Mouse (Mus musculus) limb, embryonic 10.5 days (tissue): ENCODE measurements around the gene 4930502E18Rik. TPM values are rescaled to one million over a fixed set of nuclear protein-coding genes. Genes with fewer than 3 reads are reported as not detected.
"Not testable (repeated sequence)": the region's sequence is repeated elsewhere in the genome, so short reads cannot be mapped to it uniquely, and the experiment has no call there.

Experiments
- DNase-seq: peaks from one replicate; pipeline ENCODE4 v3.0.0-alpha.2; 2017; ENCODE audit warnings: low spot score
- H3K27ac ChIP-seq: fragments of 300-500 bp; sonication (generic); 2 replicates; pipeline ENCODE4 v1.5.1; 2016; ENCODE audit warnings: mild to moderate bottlenecking
- H3K27me3 ChIP-seq: fragments of 300-500 bp; sonication (generic); 2 replicates; pipeline ENCODE4 v1.6.1; 2016; ENCODE audit warnings: low read depth, mild to moderate bottlenecking; ENCODE audit not compliant: poor library complexity, severe bottlenecking
- H3K36me3 ChIP-seq: fragments of 300-500 bp; sonication (generic); 2 replicates; pipeline ENCODE4 v1.6.1; 2016; ENCODE audit warnings: mild to moderate bottlenecking, moderate library complexity
- H3K4me1 ChIP-seq: fragments of 300-500 bp; sonication (generic); 2 replicates; pipeline ENCODE4 v1.6.1; 2016
- H3K4me3 ChIP-seq: fragments of 300-500 bp; sonication (generic); 2 replicates; pipeline ENCODE4 v1.5.1; 2016; ENCODE audit warnings: mild to moderate bottlenecking, moderate library complexity
- H3K9me3 ChIP-seq: fragments of 300-500 bp; sonication (generic); replicated peaks from 2 replicates; pipeline ENCODE4 v1.6.1; 2016; ENCODE audit warnings: mild to moderate bottlenecking
- WGBS: fragments of 180-500 bp; shearing (Covaris S2); methylation state at CpG from one replicate; pipeline ENCODE4 v1.1.7; 2016; 5-methylcytosine and 5-hydroxymethylcytosine counted together
- polyA plus RNA-seq: library from polyadenylated mRNA; unstranded; fragments of >200 nt; fragmentation: Nextera tagmentation; extraction: Ambion mirVana; gene quantifications from 2 replicates; pipeline ENCODE4 v1.2.1, GENCODE M21; 2016

Gene 4930502E18Rik
- polyA plus RNA-seq, result 0.26 TPM in 1 of 2 replicates, not detected in the other

DNA sequence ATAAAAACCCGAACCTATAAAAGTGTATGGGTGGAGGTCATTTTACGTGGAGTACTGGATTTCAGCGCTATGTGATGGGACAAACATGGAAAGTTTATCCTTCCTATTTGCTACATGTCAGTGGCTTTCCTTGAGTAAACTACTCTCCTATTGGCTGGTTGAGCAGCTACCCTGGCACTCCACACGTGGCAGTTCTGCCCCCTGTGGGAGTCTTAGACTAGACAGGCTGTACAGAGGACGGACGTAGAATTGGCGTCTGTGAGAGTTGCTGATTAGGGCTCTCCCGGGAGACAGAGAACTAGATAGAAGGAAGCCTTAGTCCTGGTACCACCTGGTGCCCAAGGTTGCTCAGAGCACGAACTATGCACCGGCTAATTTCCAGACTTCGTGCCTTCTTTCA is at the start of gene 4930502E18Rik:
4930502E18Rik (plus strand) TSS at position 231 of the 400 bp plus-strand sequence.
- no peaks in the 10 kb centered on the region for H3K27me3 ChIP-seq
- H3K36me3 ChIP-seq, result no peaks in the 10 kb centered on the region
- no peak within 1 kb of the TSS for H3K27ac ChIP-seq
- WGBS, result 89% methylated on average over 11 of the region's 11 CpGs
- DNase-seq, result no peak
- no peak within 1 kb of the TSS for H3K4me3 ChIP-seq
- H3K9me3 ChIP-seq, result no peaks in the 10 kb centered on the region
- H3K4me1 ChIP-seq, result no peaks in the 10 kb centered on the region

DNA sequence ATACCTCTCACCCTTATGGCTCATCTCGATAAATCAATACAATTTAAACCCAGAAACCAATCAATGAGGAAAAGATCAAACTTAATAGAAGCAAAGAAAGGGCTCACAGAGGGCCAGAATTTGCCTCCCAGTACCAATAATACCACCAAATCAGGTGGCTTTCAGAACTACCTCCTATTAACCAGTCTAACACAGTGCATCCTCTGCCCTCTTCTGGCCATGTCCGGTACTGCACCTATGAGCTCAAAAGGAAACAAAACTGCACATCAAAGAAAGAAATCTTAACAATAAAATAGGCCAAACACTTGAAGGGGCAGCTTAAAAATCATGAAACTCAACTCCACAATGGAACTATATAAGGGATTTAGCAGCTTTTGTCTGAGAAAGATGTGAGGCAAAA is 47.7 kb upstream of the 4930502E18Rik start:
- H3K4me3 ChIP-seq, H3K4me1 ChIP-seq, H3K9me3 ChIP-seq, H3K27ac ChIP-seq, H3K36me3 ChIP-seq, H3K27me3 ChIP-seq, DNase-seq: not testable (repeated sequence)
- 0% methylated on average over 1 of the region's 2 CpGs for WGBS

DNA sequence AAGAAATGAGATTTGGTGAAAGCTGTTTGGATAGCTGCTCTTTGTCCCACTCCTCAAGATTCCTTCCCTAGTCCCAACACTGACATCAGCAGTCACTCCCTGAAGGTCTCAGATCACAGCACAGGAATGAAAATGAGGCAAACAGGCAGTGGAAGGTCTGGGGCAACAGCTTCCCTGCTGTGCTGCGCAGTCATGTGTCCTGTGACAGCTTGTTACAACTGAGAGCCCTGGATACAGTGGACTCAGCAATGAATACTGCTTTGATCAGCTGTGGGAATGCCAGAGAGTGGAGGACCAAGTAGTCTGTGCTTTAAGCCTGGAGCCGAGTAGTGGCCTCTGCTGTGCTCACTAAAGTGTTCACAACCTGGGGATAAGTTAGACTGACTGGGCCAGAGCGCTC is 42.0 kb upstream of the 4930502E18Rik start:
- not testable (repeated sequence) for H3K27ac ChIP-seq, H3K9me3 ChIP-seq, DNase-seq, H3K4me3 ChIP-seq, H3K4me1 ChIP-seq, H3K36me3 ChIP-seq, H3K27me3 ChIP-seq
- WGBS, result 87% methylated on average over 3 of the region's 3 CpGs

DNA sequence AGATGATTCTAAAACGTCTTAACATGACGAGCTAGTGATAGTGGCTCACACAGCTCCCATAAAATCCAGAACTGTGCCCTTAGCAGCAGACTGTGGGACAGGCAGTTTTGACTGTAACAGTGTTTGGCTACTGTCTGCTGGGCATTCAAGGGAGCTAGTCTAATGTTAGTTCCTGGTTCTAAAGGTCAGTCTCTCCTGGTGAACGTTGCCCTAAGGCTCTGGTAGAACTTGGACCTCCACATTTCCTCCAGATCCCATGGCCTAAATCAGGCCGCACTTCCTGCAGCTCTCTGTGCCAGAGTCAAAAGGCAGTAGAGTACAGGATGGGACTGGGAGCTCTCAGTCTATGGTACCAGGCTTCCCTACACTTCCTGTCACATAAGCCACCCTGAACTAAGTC is 40.0 kb upstream of the 4930502E18Rik start:
- H3K36me3 ChIP-seq, H3K27me3 ChIP-seq, H3K27ac ChIP-seq, DNase-seq, H3K9me3 ChIP-seq, H3K4me3 ChIP-seq, H3K4me1 ChIP-seq: not testable (repeated sequence)
- 83% methylated on average over 2 of the region's 4 CpGs for WGBS

GRCm38 (mm10) chrX:53692065-53692464 is 32.6 kb upstream of the 4930502E18Rik start:
- DNase-seq, result no peak
- Histone ChIP-seq H3K4me3 (no peak overlapping the region), H3K36me3 (no peaks in the 10 kb centered on the region), H3K4me1 (no peaks in the 10 kb centered on the region), H3K27me3 (0 out of 2 replicates have a peak, but pooled peaks cover 8% of the 10 kb centered on the region), H3K9me3 (no peaks in the 10 kb centered on the region), H3K27ac (no peak overlapping the region)
- 68% methylated on average over 2 of the region's 2 CpGs for WGBS

- DNase-seq, result no peak
- Histone ChIP-seq H3K4me1 (no peaks in the 10 kb centered on the region), H3K4me3 (no peak overlapping the region), H3K9me3 (no peaks in the 10 kb centered on the region), H3K27me3 (0 out of 2 replicates have a peak, but pooled peaks cover 8% of the 10 kb centered on the region), H3K36me3 (no peaks in the 10 kb centered on the region), H3K27ac (no peak overlapping the region)
- 84% methylated on average over 2 of the region's 2 CpGs for WGBS
These were observed 31.5 kb upstream of the 4930502E18Rik start for GRCm38 (mm10) chrX:53693141-53693540.

DNA sequence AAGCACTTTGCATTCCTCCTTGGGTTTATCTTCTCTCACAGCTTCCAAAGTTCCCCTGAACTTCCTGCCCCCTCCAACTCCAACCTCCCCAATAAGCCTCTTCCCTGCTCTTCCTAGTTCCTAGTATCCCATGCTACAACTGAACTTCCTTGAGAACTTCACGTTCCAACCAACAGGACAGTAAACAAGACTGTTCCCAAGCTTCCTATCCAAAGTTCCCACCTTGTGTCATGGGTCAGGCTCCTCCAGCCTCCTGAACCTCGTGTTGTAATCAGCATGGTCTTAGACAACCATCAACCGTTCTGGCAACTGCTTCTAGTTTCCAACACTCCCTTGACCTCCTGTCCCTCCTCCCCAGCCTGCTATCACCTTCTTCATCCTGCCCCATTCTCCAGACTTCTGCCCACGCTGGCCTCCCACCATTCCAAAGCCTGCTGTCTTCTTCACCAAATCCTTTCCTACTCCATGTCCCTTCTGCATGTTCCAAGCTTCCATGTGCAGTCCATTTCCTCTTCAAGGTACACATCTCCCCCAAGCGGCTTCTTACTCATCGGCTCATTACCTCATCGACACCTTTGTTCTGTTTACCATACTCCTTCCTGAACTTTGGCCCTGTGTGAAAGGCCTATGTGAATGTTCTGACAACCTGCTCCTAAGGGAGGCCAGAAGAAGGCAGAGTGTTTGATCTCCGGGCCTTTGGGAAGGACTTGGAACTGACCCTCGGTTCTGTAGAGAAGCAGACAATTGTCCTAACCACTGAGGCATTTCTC is 30.4 kb upstream of the 4930502E18Rik start:
- H3K4me1 ChIP-seq, result no peaks in the 10 kb centered on the region
- DNase-seq, result no peak
- no peaks in the 10 kb centered on the region for H3K36me3 ChIP-seq
- H3K27ac ChIP-seq, result no peak overlapping the region
- no peak overlapping the region for H3K4me3 ChIP-seq
- WGBS, result 85% methylated on average over 9 of the region's 9 CpGs
- H3K9me3 ChIP-seq, result no peaks in the 10 kb centered on the region
- 0 out of 2 replicates have a peak, but pooled peaks cover 8% of the 10 kb centered on the region for H3K27me3 ChIP-seq

DNA sequence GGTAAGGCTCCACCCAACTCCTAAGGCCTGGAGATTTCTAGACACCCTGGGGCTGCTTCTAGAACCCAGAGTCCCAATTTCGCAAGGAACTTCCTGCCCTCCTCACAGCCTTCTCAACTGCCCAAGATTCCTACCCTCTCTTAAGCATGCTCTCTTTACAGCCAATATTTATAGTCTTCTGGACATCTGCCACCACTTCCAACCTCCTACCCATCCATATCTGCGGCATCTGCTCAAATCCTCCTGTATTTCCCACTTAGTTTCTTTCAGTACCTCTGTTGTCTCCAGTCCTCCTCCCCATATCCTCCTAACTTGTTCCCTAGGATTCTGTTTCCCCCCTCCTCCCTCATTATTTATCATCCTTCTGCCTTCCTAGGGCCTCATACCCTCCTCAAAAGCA is 25.4 kb upstream of the 4930502E18Rik start:
- no peaks in the 10 kb centered on the region for H3K9me3 ChIP-seq
- H3K27ac ChIP-seq, result no peak overlapping the region
- no peak overlapping the region for H3K4me3 ChIP-seq
- 90% methylated on average over 2 of the region's 2 CpGs for WGBS
- no peak for DNase-seq
- H3K27me3 ChIP-seq, result no peaks in the 10 kb centered on the region
- no peaks in the 10 kb centered on the region for H3K4me1 ChIP-seq
- no peaks in the 10 kb centered on the region for H3K36me3 ChIP-seq

DNA sequence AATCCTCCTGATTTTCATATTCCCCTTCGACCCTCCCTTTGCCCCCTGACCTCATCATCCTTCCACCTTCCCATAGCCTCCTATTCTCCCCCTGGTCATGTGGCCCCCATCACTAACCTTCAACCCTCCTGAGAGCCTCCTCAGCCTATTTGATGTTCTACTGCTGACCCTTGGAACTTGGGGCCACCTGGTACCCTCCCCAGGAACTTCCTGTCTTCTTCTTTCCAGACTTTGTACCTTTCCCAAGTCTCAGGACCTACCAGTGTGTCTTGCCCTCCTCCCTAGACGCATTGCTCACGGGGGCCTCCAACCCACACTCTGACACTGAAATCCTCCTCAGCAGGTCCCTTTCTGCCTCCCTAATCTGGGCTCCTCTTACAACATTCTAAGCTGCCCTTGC is 22.0 kb upstream of the 4930502E18Rik start:
- no peaks in the 10 kb centered on the region for H3K27me3 ChIP-seq
- no peaks in the 10 kb centered on the region for H3K36me3 ChIP-seq
- no peaks in the 10 kb centered on the region for H3K4me1 ChIP-seq
- DNase-seq, result no peak
- no peak overlapping the region for H3K4me3 ChIP-seq
- H3K27ac ChIP-seq, result no peak overlapping the region
- no peaks in the 10 kb centered on the region for H3K9me3 ChIP-seq
- 72% methylated on average over 3 of the region's 3 CpGs for WGBS

DNA sequence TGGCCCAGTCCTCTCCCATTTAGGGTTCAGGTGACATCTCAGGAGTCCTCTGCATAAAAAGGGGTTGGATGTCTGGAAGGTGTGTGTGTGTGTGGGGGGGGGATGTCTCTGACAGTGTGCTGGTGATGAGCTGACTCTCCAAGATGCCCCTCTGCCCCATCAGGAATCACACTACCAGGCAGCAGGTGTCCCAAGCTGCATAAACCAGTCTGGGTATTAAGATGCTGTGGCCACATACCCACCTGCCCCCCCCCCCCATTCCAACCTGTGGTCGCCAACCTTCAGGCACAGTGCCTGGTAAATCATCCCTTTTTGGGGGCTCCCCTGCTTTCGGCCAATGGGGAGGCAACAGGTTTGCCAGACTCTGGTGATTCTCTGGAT is 8.7 kb upstream of the 4930502E18Rik start:
- H3K27ac ChIP-seq, result peak overlapping the region; percentile 83
- H3K4me3 ChIP-seq, result peak overlapping the region; percentile 39

GRCm38 (mm10) chrX:53716323-53717182 is 8.1 kb upstream of the 4930502E18Rik start:
- Histone ChIP-seq H3K27ac (peak overlapping the region; percentile 83), H3K36me3 (no peaks in the 10 kb centered on the region), H3K4me3 (peak overlapping the region; percentile 39), H3K27me3 (no peaks in the 10 kb centered on the region), H3K9me3 (no peaks in the 10 kb centered on the region), H3K4me1 (peaks cover 4% of the 10 kb centered on the region; the same call in 1 of the 2 replicates)
- WGBS, result 12% methylated on average over 49 of the region's 49 CpGs
- DNase-seq, result peak; percentile 63

More for the DNA sequence above, 8.7 kb upstream of the 4930502E18Rik start:
- 37% methylated on average over 2 of the region's 2 CpGs for WGBS
- Histone ChIP-seq H3K9me3 (no peaks in the 10 kb centered on the region), H3K36me3 (no peaks in the 10 kb centered on the region), H3K4me1 (peaks cover 4% of the 10 kb centered on the region; the same call in 1 of the 2 replicates), H3K27me3 (no peaks in the 10 kb centered on the region)
- no peak for DNase-seq

DNA sequence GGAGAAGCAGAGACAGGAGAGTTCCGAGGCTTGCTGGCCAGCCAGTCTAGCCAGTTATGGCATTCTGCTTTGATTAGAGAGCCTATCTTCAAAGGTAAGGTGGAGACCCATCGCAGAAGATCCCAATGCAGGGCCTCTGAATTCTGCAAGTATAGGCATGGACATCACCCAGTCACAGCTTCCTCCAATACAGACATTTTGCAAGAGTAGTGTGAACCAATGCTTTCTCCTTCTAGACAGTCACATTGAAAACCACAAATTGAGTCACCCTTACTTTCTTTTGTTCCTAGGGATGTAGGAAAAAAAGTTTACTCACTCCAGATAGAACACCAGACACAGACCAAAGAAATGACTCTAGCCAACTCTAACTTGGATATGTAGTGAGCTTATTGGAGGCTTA is 4.3 kb downstream of the 4930502E18Rik start:
- no peak overlapping the region for H3K4me3 ChIP-seq
- H3K36me3 ChIP-seq, result no peaks in the 10 kb centered on the region
- H3K27me3 ChIP-seq, result no peaks in the 10 kb centered on the region
- no peak for DNase-seq
- WGBS, result 82% methylated on average over 2 of the region's 2 CpGs
- no peak overlapping the region for H3K27ac ChIP-seq
- no peaks in the 10 kb centered on the region for H3K9me3 ChIP-seq
- no peaks in the 10 kb centered on the region for H3K4me1 ChIP-seq

DNA sequence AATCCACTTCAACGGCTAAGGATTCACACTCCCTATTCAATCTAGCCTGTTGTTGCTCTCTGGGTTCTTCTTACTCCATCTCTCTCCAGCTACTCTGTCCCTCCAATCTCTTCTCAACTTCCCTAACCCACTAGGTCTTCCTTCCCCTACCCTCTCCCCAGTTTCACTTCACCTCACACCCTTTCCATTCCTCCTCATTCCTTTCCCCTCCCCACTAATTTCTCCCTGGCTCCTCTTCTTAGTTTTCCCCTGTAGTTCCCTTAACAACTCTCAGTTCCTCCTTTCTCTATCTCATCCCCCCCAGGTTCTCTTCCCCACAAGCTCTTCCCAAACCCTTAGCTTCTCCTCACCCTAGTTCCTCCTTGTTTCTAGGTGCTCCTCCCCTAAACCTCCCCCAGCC is 28.2 kb downstream of the 4930502E18Rik start:
- H3K4me3 ChIP-seq, result no peak overlapping the region
- peaks cover 10% of the 10 kb centered on the region; the same call in 1 of the 2 replicates for H3K9me3 ChIP-seq
- H3K36me3 ChIP-seq, result no peaks in the 10 kb centered on the region
- 96% methylated on average over 1 of the region's 1 CpGs for WGBS
- no peak for DNase-seq
- H3K27ac ChIP-seq, result no peak overlapping the region
- no peaks in the 10 kb centered on the region for H3K4me1 ChIP-seq
- H3K27me3 ChIP-seq, result no peaks in the 10 kb centered on the region
